Mouse (Mus musculus) heart, postnatal 25 days (tissue): ENCODE measurements around the gene Txlnb. TPM values are rescaled to one million over a fixed set of nuclear protein-coding genes. Genes with fewer than 3 reads are reported as not detected.
"Not testable (repeated sequence)": the region's sequence is repeated elsewhere in the genome, so short reads cannot be mapped to it uniquely, and the experiment has no call there.

Experiments
- DNase-seq: peaks from one replicate; pipeline ENCODE4 v3.0.0; 2022; ENCODE audit warnings: low spot score
- intact Hi-C: fragments of 180-260 bp; cut with DNase I; formaldehyde crosslinking; loops from one replicate; pipeline ENCODE4 v1.15.1; 2025
- total RNA-seq, 2 experiments: library from RNA; stranded (reverse); gene quantifications; 2 replicates each; pipeline ENCODE4 v1.2.3; 2021

Gene Txlnb
- 100 to 1,000 TPM; 263 to 278 TPM for total RNA-seq

GRCm38 (mm10) chr10:17795767-17796631 is at the start of gene Txlnb:
Txlnb (plus strand) TSS chr10:17796226.
- intact Hi-C loops = loop anchor here (2.0 to 10.0 kb wide), 4 partner anchors 36 to 149 kb away; partner anchors contain the start of gene Heca
- DNase-seq = peak; percentile 56

DNA sequence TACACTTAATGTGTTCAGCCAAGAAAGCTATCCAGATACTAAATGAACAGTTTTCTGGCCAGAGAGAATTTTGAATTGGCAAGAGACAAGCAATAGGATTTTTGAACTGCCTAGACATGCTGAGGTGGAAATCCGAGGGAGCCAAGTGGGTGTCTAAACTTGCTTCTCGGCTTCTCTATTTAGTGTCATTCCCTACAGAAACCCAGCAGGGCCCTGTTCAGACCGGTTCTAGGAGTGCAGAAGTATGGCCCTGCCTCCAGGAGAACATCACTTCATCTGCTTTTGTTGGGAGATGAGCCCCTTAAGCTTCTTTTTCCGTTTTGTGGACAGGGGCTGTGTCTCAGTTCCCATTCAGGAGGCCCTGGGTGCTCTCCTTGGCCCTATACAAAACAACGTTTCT is 43.5 kb upstream of the Txlnb start:
- intact Hi-C loops = no loop called here
- DNase-seq = no peak

- intact Hi-C loops = no loop called here
- no peak for DNase-seq
Measured at GRCm38 (mm10) chr10:17759772-17760171, 36.3 kb upstream of the Txlnb start.

- intact Hi-C loops = no loop called here
- no peak for DNase-seq
Measured at GRCm38 (mm10) chr10:17760750-17761613, 35.0 kb upstream of the Txlnb start.

GRCm38 (mm10) chr10:17761652-17762051 is 34.4 kb upstream of the Txlnb start:
- DNase-seq = no peak
- intact Hi-C loops = no loop called here

GRCm38 (mm10) chr10:17762946-17763345 is 33.1 kb upstream of the Txlnb start:
- intact Hi-C loops = no loop called here
- no peak for DNase-seq

DNA sequence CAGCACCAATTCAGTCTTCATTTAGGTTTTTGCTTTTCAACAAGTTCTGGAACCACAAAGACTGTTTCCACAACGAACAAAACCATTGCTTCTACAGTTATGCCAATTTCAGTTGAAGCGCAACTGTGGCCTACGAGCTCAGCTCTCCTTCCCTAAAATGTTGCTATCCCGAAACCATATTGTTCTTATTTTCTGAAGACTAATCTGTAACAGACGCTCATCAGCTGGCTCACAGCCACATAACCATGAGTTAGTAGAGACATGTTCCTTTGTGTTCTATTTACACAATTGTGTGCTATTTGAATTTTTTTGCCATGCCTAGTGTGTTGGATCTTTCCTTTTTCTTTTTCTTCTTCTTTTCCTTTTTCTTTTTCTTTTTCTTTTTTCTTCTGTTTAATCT is 26.2 kb upstream of the Txlnb start:
- DNase-seq = no peak
- intact Hi-C loops = no loop called here

- DNase-seq = no peak
- intact Hi-C loops = no loop called here
Measured at GRCm38 (mm10) chr10:17772364-17772763, 23.7 kb upstream of the Txlnb start.

- DNase-seq = no peak
Measured at GRCm38 (mm10) chr10:17774366-17774765, 21.7 kb upstream of the Txlnb start.

DNA sequence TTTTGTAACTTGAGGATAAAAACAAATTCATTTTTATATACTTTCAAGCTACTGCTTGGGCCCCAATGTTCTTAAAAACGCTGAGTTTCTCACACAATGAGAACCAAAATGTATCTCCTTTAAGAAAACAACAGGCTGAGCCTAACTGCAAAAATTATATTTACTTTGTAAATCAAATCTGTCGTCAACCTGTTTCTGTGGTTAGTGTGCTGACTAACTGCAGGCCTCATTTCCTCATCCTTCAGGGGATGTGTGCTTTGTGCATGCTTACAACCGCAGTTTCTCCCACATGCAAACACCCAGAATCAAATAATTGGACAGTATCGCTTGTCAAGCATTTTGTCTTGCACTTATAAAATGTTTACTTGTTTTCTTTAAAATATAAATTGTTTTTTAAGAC is 20.9 kb upstream of the Txlnb start:
- no peak for DNase-seq
- intact Hi-C loops = no loop called here

More at GRCm38 (mm10) chr10:17774366-17774765, 21.7 kb upstream of the Txlnb start:
- intact Hi-C loops = no loop called here

DNA sequence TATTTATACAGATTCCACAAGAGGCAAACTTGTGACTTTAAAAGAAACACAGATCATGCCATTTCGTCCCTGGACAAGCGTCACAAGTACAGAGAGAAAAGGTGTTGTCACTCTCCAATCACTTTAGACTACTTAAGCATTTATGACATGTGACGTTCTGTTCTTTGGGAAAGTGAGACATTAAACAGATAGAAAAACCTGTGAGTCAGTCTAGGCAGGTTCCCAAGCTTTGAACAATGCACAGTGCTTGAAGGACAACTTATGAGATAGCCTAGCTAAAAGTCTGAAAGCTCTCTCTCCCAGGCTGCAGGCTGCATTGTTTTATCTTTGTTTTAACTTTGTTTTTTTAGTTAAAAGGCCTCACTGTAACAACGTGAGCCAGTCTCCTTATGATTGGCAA is 19.3 kb upstream of the Txlnb start:
- intact Hi-C loops, DNase-seq: not testable (repeated sequence)

DNA sequence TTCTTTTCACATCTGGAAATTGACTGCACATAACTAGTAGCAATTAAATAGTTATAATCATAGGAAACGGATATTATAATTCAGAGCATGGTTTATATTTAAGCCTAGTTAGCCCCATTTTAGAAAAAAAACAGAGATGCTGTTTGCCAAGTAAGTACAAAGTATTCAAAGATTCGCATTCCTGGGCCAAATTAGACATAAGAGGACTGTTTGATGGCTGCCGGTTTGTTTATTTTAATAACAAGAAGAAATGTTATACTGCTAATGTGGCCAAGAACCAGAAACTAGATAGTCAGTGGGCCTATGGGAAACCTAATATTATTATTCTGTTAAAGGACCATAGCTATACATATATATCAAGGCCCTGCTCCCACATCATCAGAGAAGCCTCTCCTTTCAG is 9.3 kb upstream of the Txlnb start:
- no peak for DNase-seq
- intact Hi-C loops = no loop called here

DNA sequence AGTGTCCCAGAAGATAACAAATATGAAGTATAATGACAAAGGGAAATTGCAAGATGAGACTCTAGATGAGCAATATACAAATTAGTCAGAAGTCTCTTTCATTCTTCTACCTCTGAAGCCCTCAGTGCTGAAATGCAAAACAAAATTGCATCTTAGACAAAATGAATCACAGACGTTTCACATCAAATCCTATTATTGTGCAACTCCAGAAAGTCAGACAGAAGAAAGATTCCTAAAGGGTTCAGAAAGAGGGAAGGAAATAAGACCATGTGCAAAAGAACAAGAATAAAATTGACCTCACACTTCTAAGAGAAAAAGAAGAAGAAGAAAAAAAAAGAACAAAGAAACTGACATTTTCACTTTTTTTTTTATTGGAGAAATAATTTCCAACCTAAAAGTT is 8.1 kb upstream of the Txlnb start:
- DNase-seq = no peak
- intact Hi-C loops = no loop called here

- intact Hi-C loops = no loop called here
- DNase-seq = no peak
Measured at GRCm38 (mm10) chr10:17788347-17788746, 7.7 kb upstream of the Txlnb start.

- DNase-seq = no peak
- intact Hi-C loops = loop anchor here (2.0 to 10.0 kb wide), 2 partner anchors 61 to 151 kb away; partner anchors contain the start of gene Heca
Measured at GRCm38 (mm10) chr10:17793926-17794325, 2.1 kb upstream of the Txlnb start.

DNA sequence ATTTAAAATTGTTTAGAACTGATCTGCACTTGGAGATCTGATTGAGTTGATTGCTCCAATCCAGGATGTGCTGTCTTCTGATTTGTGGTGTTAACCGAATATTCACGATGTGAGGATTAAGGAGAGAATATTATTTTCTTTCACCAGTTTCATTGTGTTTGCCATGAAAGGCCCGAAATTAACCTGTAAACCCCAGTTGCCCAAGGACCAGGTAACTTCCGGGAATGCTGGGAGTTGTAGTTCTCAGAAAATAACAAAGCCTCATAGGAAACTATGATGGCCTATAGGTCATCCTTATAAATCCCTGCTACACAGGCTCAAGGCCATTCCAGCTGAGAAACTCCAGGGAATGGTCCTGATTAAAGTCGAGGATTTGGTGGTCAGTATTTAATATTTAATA is 1.6 kb upstream of the Txlnb start:
- intact Hi-C loops = loop anchor here (2.0 to 10.0 kb wide), 2 partner anchors 62 to 150 kb away; partner anchors contain the start of gene Heca
- no peak for DNase-seq

GRCm38 (mm10) chr10:17795227-17795626 is 799 bp upstream of the Txlnb start:
- intact Hi-C loops = loop anchor here (2.0 to 10.0 kb wide), 4 partner anchors 37 to 150 kb away; partner anchors contain the start of gene Heca
- no peak for DNase-seq

- peak; percentile 57 for DNase-seq
- intact Hi-C loops = loop anchor here (5.0 to 10.0 kb wide), 3 partner anchors 35 to 148 kb away; partner anchors contain the start of gene Heca
Measured at GRCm38 (mm10) chr10:17796846-17797631, 1.0 kb downstream of the Txlnb start.

DNA sequence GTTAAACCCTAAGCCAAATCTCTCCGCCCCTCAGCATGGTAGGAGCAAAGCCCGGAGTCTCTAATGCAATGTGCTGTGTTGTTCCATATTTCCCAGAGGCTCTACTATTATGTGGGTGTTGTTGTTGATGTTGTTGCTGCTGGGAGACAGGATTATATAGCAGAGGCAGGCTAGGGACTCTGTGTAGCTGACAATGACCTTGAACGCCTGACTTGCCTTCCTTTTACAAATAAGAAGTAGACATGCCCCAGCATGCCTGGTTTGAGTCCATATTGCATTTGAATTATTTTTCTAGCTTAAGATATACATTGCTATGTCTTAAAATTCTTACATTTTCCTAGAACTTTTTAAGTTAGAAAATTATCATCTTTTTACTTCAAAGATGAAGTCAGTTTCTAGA is 1.7 kb downstream of the Txlnb start:
- intact Hi-C loops = loop anchor here (5.0 to 10.0 kb wide), 3 partner anchors 35 to 147 kb away; partner anchors contain the start of gene Heca
- DNase-seq = no peak

- intact Hi-C loops = no loop called here
- DNase-seq = no peak
Measured at GRCm38 (mm10) chr10:17801788-17802187, 5.8 kb downstream of the Txlnb start.
